Mouse (Mus musculus) layer of hippocampus, adult 18-20 months (tissue): ENCODE data around the gene Sash1. TPM values are rescaled to one million over a fixed set of nuclear protein-coding genes. Genes with fewer than 3 reads are reported as not detected.

ENCODE experiments used
- DNase-seq, 2 experiments: peaks; one replicate each; pipeline ENCODE4 v3.0.0; 2022; ENCODE audit warnings: low spot score in 2 of 2
- total RNA-seq, 2 experiments: library from RNA; stranded (reverse); gene quantifications; 2 replicates each; pipeline ENCODE4 v1.2.3; 2021

Gene Sash1
- total RNA-seq, 2 experiments from 2014 or later, result 78.9 to 79.8 TPM

DNA sequence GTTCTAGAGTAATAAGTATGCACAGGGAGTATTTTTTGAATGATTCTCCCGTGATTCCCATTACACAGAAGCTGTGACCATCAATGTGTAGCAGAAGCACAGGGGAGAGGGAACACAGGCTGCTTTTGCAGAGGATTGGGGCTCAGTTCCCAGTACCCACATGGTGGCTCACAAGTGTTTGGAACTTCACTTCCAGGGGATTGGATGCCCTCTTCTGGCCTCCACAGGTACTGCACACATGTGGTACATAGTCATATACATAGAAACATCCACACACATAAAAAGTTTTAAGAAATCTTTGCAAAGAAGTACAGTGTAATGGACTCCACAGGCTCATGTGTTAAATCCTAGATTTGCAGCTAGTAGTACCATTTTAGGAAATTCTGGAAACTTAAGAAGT lies 199.7 kb downstream of the Sash1 start:
- no peak for DNase-seq

DNA sequence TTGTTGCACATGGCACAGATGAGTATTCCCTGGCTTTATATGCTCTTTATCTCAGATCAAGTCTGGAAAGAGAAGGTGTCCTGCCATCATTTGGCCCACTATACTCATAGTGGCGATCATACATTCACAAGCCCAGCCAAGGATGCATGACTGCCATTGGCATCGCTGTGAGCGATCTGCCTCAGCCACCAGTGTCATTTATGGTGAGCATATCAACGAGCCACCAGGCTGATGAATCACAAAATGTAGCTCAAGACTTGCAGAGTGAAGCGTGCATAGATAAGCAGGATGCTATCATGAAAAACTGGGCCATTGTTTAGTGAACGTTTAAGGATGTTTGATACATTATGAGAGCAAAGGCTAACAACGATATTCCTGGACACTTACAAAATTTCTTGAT lies 200.6 kb downstream of the Sash1 start:
- DNase-seq, result no peak

DNA sequence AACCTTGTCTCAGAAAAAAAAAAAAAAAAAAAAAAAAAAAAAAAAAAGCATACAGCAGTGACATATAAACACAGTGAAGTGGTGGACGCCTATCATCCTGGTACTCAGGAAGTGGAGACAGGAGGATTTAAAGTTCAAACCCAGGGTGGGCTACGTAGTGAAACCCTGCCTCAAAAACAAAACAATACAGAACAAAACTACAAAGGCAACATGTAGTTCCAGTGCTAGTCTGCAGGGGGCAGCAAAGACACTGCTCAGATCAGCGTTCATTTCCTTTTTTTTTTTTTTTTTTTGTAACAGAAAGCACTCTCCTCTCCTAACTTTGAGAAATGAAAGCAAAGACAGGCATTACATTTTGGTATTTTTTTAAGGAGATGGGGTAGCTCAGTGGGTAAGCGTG lies 203.0 kb downstream of the Sash1 start:
- peak in 1 of 2 experiments; percentile 59 for DNase-seq

DNA sequence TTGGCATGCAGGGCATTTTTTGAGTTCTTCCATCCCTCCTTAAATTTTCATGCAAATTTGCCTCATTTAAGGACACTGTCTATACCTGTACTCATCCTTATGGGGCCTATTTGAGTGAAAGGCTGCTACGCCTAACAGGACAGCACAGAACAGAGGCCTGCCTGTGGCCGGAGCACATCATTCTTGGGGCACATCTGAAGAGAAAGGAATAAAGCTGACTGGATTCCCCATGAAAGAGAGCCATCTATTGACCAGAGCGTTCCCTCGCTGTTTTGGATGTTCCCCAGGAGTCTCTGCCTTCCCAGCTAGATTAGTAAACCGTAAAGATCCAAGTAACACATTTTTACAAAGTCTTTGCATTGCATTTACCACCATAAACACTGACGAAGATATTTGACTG lies 203.5 kb downstream of the Sash1 start:
- peak in 1 of 2 experiments; percentile 29 for DNase-seq

DNA sequence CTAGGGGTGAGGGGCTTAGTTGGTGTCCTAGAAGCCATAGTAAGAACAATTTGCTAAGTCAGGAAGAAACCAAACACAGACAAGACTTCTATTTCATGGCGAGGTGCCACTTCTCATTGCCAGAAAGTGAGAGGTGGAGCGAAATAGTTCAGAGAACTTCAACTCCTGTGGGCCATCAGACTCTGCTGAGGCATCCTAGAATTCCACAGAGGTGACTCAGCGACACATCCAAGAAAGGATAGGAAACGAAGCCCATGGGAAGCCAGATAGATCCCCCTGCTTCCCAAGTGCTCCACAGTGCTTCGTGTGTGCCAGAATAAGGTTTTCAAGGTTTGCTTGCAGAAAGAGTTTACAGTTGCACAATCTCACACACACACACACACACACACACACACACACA lies 209.1 kb downstream of the Sash1 start:
- no peak for DNase-seq
